Mouse (Mus musculus) spleen, embryonic (tissue): ENCODE data around the gene Wdr91.

Experiments used
- CTCF ChIA-PET: fragments of 350-600 bp; sonication (Branson Sonifier 250); formaldehyde crosslinking; loops from one replicate; lab custom pipeline; 2022; lab: Charles Lee

The Wdr91 gene

DNA sequence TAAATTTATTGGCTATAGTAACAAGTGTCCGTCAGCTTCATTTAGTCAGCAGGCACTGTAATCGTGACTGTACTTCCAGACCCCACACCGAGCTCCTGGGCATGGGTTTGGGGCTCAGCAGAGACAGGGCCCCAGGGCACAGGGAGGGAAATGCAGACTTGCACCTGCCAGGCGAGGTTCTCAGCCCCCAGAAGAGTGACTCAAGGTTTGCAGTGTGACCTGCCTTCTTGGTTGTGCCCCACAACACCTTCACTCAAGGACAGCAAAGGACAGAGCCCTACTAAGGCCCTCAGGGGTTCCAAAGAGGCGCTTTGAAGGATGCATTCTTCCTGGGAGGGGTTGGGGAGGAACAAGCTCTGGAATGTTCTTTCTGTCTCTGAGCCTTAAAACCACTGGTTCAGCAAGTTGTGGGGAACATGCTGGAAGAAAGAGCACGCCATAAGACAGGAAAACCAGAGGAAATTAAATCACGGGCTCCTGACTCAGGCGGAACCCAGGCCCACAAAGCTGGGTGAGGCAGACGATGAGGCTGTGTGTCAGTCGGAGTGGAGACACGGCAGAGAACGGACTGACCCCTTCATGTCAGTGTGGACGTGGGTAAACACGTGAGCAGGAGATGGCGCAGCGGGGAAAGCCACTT, 31.5 kb downstream of the Wdr91 start:
- CTCF ChIA-PET: interaction anchor here (1.3 to 1.4 kb wide), 2 partner anchors 15 to 98 kb away, joined by 3 to 5 read pairs; no protein-coding TSS in a partner anchor

DNA sequence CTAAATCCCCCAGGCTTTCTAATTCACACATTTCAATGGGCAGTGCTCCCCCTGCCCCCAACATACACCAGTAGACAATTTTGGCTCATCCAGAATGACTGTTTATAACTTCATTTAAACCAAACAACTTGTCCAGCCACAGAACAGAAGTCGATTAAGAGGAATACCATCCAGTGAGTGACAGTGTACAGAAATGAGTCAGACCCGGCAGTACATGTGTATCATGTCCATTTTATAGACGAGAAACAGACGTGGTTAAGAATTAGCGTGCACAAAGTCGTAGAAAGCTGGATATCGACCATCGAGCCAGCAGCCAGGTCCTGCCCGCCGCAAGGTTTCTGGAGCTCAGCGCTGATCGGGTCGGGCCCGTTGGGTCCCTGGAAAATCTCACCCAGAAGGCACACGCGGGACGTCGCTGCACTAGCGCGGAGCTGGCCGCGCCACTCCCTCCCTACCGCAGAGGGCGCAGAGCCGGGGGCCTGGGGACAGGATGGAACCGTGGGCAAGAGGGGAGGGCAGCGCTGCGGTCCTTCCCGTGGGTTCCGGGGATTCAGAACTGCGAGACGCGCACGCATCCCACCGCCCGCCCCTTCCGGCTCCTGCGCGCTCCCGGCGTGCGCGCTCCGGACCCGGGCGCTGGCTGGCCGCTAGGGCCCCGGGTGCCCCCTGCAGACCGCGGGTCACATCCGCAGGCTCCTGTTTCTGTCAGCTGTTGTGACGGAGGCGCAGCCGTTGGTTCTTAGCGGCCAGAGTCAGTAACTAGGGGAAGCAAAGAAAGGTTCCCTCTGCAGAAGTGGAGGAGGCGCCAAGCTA, 33.0 kb downstream of the Wdr91 start, which contains the start of gene Cyren:
Gene Cyren, minus strand, starts transcription at position 552 of the 813 bp plus-strand sequence.
- CTCF ChIA-PET: interaction anchor here (0.6 to 1.4 kb wide), 3 partner anchors 19 to 302 kb away, joined by 3 to 5 read pairs (median 5); no protein-coding TSS in a partner anchor

DNA sequence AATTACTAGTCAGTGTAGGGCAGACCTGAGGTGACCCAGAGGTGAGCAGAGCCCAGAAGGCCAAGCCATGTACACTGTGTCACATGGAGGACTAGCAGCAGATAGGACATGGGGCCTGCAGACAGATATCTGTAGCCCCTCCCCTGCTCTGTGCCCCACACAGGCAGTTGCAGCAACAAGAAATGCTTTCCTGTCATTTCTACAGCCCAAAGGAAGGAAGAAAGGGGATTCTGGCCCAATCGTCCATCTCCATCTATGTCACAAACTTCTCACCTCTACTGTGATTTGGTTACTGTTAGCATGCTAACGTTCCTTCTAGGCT, 33.9 kb downstream of the Wdr91 start:
- CTCF ChIA-PET: no interaction called here

DNA sequence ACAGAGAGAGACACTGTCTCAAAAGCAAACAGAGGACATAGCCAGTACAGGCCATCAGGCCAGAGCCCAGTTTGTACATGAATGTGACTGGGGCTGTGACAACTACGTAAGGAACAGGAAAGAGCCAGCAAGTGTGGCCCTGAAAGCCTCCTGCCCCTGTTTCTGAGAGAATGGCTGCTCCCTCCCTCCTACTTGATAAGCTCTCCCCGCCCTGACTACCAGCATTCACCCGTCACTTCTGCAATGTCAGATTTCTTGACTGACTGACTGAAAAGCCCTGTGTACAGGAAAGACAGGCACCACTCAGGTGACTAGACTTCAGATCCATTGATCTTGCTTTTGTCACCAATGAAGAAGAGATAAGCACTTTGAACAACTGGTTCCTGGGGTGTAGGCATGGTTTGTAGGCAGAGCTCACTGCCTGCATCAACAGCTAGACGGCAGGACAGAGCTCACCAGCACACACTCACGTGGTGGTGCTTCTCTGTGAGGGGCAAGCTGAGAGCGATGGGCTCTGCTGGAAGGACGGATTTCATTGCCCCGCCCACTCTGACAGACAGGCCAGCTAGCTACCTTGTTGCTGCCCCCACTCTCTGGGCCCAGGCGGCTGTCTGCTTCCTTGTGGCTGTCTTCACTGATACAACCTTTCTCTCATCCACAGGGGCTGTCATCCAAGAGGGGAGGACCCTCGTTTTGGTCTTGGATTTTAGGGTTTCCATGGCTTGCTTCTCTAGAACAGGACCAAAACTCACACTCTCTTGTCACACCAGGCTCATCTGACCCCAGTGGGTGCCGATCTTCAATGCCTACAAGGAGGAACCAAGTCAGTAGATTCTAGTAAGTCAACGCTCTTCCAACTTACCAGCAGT, 34.5 kb downstream of the Wdr91 start:
- CTCF ChIA-PET: no interaction called here

DNA sequence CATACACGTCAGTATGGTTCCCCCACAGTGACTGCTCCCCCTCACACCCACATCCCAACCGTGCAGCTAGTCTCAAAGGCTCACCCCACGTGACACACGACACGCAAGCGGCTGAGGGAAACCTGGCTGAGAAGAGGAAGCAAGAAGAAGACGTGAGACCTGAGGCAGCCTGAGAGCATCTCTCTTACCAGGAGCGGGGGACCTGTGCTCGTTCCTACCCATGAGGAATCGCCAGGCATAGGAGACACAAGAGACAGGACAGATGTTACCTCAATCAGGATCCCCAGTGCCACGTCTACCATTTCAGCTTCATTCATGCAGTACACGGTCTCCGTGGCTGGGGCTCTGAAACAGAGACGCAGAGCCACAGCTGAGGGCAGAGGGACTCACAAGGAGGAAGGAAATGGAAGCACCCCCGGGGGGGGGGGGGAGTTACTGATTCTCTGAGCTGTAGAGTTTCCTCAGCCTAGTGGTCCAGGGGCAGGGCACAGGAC, 35.4 kb downstream of the Wdr91 start:
- CTCF ChIA-PET: no interaction called here

DNA sequence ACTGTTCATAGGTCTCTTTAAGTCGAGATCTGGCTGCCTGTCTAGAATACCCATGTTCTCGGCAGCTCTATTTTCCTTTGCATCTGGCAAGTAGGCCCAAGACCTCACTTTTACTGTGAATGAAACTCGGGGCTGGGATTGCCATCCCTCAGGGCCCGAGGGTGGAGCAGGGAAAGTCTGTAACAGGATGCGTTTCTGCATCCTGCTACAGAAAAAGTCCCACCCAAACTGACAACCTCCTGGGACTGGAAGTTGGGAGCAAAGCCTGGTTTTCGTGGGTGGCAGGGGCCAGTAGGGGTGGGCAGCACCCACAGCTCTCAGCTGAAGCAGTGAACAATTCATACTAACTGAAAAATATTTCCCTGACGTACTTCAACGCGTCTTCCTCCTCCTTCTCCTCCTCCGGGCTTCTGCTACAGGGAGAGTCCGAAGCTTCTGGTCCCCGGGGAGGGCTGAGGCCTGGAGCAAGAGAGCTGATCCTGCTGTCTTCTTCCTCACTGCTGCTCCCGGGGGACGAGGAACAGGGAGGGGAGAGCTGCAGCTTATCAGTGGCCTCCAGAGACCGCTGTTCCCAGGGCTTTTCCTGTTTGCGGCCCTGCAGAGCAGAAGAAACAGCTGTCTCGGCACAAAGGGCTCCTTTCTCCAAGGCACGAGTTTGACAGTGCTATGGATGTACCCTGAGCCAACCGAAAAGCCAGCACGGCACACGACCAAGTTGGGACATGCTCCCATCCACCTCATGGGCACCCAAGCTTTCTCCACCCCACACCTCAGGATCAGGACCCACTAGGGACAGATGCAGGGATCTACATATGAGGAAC, 36.4 kb downstream of the Wdr91 start:
- CTCF ChIA-PET: interaction anchor here (0.6 to 0.7 kb wide), 2 partner anchors 9 to 11 kb away, joined by 3 read pairs; partner anchors contain the start of gene Tmem140

DNA sequence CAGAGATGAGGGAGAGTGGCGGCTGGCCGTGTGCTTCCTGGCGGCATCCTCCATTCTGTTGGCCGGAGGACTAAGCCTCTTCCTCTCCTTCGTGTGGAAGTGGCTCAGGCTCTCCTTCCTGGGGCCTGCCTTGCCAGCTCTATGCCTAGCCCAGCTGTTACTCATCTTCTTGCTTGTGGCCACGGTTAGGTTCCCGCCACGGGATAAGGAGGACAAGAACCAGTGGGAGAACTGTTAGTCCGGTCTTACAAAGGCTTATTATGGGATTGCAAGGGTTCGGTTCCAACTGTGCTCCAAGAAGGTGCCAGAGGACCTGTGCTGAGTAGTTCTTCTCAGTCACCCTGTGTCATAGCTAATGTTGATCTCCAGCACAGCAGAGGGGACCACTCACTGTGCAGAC, 37.8 kb downstream of the Wdr91 start:
- CTCF ChIA-PET: interaction anchor here (0.7 kb wide), 1 partner anchor 14 kb away, joined by 4 read pairs; no protein-coding TSS in a partner anchor

DNA sequence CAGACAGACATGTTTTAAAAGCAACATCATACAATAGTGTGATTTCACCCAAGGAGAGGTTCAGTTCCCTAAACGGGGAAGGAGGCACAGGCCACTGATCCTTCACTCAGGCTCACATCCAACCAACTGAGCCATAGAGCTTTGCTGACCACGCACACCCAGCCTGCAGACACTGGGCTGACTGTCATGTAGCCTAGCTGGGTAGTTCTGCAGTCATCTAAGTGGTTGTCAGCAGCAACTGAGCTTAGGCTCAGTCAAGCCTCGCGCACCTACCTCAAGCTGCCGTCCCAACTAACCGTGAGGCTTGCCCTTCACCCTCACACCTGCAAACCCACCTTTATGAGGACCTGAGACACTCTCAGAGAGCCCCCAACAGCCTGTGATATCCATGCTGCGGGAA, 38.7 kb downstream of the Wdr91 start:
- CTCF ChIA-PET: no interaction called here

DNA sequence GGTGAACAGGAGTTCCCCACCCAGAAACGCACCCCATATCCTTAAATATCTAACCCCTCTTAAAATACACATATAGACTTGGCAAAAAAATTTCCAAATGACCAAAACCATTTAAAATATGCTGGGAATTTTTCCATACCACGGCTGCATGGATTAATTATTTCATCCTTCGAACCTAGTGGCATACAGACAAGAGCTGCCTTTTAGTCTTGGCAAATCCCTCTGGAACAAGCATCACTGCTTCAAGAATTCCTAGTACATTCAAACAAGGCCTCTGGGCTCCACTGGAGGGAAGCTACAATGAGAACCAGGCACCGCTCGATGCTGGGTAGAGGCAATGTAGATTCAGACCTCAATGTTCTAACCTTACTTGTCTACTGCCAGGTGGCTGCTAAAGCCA, 40.0 kb downstream of the Wdr91 start:
- CTCF ChIA-PET: no interaction called here

DNA sequence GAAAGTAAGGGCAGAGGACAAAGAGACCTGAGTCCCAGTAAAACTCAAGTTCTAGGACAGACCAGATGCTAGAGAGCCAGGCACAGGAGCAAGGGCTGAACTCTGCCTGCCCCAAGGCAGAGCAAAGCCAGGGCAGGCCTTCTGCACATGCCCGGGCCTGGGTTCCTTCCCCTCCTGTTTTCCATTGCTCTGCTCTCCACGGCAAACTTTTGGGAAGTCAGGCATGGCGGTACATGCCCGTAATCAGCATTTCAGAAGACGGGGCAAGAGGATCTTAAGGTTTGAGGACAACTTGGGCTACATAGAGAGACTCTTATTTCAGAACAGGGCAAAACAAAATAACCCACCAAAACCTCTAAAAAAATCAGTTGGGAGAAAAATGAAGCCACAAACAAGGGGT, 40.5 kb downstream of the Wdr91 start:
- CTCF ChIA-PET: no interaction called here

DNA sequence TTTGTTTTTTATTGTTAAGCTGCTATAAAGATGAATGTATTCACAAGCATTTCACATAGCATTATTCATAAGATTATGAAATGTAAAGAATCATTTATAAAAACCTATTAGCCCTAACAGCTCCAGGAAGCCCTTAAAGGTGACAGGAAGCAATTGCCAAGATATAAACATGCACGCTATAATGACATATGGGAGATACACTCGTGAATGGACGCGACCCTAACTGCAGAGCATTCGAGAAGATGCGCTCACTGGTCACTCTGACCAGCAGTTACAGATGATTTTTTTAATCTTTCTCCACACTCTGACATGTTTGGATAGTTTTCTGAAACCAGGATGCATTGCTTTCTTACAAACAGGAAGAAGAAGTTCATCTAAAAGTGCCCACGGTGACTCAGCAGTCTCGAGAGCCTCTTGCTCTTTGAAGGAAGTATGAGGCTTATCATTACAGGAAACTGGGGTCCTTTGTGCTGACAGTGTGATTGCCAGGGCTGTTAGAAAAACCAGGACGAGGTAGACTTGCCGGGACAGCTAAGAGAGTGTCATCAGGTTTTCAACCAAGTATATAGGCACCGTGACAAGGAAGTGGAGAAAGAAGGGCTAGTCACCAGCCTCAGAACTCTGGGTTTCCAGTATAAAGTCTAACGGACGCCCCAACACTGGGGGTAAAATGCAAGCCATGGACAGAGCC, 41.3 kb downstream of the Wdr91 start:
- CTCF ChIA-PET: interaction anchor here (0.6 kb wide), 1 partner anchor 9 kb away, joined by 5 read pairs; no protein-coding TSS in a partner anchor

DNA sequence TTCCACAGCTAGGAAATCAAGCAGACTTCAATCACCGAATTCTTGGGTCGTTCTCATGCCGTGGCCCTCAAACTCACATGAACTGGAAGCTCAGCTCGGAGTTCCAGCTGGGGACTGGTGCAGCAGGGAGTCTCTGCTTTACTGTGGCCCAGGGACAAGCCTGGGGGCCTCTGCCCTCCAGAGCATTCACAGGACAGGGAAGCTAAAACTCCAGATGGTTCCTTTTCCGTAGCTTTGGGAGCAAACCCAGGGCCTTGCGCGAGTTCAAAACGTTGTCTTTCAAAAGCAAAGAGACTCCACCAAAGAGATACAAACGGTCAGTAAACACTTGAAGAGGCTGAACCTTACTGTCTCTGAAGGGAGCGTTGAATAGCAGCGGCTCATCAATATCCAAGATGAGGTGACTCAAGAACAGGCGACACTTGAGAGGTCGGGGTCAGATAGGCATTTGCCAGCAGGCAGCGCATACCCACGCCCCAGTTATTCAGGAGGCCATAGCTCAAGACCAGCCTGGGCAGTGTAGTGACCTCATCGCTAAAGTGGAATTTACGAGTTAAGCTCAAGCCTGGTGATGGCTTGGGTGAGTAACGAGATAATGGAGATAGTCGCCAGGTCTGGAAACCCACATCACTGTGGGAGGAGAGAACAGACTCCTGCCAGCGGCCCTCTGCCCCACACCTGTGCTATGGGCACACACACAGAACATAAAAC, 42.0 kb downstream of the Wdr91 start:
- CTCF ChIA-PET: interaction anchor here (0.6 kb wide), 2 partner anchors 8 to 38 kb away, joined by 3 to 5 read pairs; no protein-coding TSS in a partner anchor

DNA sequence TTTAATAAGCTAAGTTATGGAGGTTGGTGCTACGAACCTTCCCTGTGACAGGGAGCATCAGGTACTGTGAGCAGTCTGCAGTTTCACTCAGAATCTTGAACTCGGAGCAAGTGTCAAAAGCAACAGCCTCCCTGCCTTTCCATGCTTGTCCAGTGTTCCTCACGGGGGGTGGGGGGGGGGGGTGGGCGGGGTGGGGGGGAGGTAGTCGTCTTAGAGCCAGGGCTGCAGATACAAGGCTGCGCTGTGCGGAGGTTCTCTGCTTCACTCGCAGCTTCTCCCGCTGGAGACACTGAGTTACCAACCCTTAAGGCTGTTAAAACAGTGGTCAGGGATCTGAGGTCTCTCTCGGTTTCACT, 42.7 kb downstream of the Wdr91 start:
- CTCF ChIA-PET: no interaction called here

DNA sequence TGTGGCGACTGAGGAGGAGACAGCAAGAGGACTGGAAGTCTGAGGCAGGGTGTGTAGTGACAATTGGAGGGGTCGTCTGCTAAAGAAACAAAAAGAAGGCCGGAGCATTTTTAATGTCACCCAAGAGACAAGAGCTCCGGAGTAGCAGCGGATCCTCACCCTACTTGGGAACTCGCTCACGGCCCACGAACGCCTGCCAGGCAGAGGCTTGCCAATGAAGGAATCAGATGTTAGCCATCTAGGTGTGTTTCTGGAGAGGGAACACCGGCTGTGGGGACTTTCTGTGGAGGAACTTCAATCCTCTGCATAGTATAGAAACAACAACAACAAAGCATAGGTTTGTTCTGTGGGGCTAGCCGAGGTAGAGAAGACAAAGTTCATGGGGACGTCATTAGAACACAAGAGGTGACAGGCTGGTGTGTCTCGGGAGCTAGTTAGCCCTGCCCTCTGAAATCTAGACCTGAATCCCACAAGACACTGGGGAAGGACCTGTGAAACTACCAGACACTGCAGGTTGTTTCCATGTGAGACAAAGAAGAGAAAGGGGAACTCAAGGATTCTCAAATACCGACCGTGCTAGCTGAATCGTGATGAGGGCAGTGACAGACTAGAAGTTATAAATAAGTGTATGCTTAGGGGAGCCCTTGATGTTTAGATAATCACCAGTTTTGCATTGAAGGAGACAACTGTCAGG, 43.2 kb downstream of the Wdr91 start:
- CTCF ChIA-PET: no interaction called here

DNA sequence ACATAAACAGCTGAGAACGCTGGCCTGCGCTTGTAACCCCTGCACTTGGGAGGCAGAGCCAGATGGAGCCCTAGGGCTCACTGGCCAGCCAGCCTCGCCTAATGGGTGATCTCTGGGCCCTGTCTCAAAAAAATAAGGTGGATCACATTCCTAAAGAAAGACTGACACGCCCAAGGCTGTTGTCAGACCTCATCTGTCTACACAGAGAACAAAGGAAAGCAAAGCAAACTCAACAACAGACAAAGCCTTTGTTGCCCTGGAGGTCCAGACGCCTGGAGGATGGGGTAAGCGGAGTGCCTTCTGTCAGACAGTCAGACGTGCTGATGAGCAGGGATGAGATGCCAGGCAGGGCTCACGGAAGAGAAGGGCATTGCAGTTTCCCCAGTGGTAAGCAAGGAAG, 43.9 kb downstream of the Wdr91 start:
- CTCF ChIA-PET: interaction anchor here (0.6 kb wide), 1 partner anchor 636 kb away, joined by 3 read pairs; no protein-coding TSS in a partner anchor

DNA sequence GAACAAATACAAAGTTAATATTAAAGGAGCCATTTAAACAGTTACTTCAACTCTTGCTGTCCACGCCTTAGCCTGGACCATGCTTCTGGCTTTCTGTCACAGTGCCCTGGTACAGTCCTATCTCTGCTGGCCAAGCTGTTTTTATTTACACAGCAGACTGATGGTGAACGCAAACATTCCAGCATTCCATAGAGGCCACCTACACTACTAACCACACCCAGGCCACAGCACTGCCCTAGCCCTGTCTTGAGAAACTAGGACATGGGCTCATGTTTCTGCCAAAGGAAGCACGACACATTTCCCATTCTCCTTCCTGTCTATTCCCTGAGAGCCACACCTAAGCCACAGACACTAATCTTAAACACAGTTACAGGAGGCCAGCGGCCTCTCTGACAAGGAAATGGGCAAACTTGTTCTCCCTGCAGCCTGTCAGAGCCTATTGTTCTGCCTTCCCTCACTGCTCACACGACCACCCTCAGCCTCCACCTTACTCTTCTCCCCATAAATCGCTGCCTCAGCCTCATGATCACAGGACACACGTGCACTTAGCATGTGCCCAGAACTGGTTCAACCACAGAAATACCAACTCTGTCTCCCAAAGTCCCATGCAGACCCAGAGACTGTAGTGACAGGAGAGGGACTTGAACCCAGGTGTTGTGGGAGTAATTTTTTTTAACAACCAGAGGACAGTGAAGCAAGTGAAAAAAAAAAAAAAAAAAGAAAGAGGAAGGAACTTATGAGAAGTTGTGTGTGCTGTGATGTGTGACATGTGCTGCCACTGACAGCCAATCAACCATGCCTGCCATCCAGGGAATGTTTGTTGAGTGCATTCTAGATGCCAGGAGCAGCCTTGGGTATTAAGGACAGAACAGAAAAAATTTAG, 44.7 kb downstream of the Wdr91 start:
- CTCF ChIA-PET: no interaction called here

DNA sequence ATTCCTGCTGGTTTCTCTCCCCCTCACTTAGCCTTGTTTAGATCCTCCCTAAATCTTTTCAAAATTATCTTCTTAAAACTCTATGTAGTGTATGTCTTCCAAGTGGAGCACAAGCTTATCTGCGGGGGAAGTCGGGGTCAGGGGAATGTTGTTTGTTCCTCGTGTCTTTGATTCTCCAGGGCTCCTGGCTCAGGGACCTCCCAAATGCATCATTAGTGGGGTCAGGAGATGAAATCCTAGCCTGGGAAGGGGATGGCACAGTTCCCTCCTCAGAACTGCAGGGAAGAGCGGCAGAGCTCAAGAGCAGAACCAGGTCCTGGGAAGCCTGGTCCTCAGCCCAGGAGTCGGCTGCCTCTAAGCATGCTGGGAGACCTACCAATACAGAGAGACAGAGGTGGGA, 45.5 kb downstream of the Wdr91 start:
- CTCF ChIA-PET: interaction anchor here (0.9 kb wide), 1 partner anchor 8 kb away, joined by 3 read pairs; no protein-coding TSS in a partner anchor
